Mouse (Mus musculus) testis, adult 2 months (tissue): ENCODE measurements around the gene Fli1.

Experiments
- CTCF ChIP-seq: fragments of 200-500 bp; IDR thresholded peaks from 2 replicates; pipeline ENCODE4 v1.5.1; 2012; ENCODE audit warnings: low read depth, mild to moderate bottlenecking, inconsistent platforms, low read length, moderate library complexity; ENCODE audit not compliant: control insufficient read depth, insufficient read depth, insufficient replicate concordance
- POLR2A ChIP-seq: fragments of 200-500 bp; IDR thresholded peaks from 2 replicates; pipeline ENCODE4 v1.6.1; 2012; ENCODE audit warnings: low read depth, mild to moderate bottlenecking, inconsistent platforms, low read length, moderate library complexity; ENCODE audit not compliant: control insufficient read depth

DNA sequence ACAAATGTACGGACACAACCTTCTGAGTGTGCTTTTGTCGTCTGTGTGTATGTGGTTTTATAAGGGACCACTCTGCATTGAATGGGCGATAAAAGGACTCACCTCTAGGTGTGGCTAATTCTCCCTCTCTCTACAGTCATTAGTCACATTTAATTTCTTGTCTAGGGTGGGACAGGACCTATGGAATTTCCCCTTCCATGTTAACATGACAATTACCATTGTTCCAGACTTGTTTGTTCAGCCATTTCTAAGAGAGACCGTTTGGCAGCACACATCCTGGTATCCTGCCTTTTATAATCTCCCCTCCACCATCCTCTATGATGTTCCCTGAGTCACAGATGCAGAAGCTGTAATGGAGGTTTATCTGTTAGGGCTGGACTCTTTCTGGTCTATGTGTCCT, 26.6 kb upstream of the Fli1 start:
- TF ChIP-seq CTCF (no peak), POLR2A (no peak)
